Mouse (Mus musculus) large intestine, adult 2 months (tissue): ENCODE measurements at regions not wholly inside any gene's neighbourhood (a gene's known extent, or its start where the extent isn't known, plus 50 kb on each side); places are given as distances from the start of the nearest gene placed in this dataset.

Source experiments
- DNase-seq: peaks from one replicate; pipeline ENCODE4 v3.0.0-alpha.2; 2012; ENCODE audit warnings: low read depth, low spot score
- WGBS: fragments of 180-500 bp; shearing (Covaris S2); methylation state at CpG from one replicate; pipeline ENCODE4 v1.1.7; 2018; 5-methylcytosine and 5-hydroxymethylcytosine counted together

- DNase-seq: no peak
- WGBS: 71% methylated on average over 3 of the region's 3 CpGs
Observed at GRCm38 (mm10) chr7:111420698-111421097, 337.9 kb upstream of the Eif4g2 start.

GRCm38 (mm10) chr7:111417735-111418134, 334.9 kb upstream of the Eif4g2 start:
- no peak for DNase-seq

GRCm38 (mm10) chr7:111416061-111416460, 333.2 kb upstream of the Eif4g2 start:
- DNase-seq: no peak
- 79% methylated on average over 6 of the region's 6 CpGs for WGBS

More at GRCm38 (mm10) chr7:111417735-111418134, 334.9 kb upstream of the Eif4g2 start:
- WGBS: 41% methylated on average over 3 of the region's 3 CpGs

- no peak for DNase-seq
- WGBS: 48% methylated on average over 4 of the region's 4 CpGs
Observed at GRCm38 (mm10) chr7:111413745-111414144, 330.9 kb upstream of the Eif4g2 start.

- no peak for DNase-seq
- 88% methylated on average over 2 of the region's 2 CpGs for WGBS
Observed at GRCm38 (mm10) chr7:111412957-111413356, 330.1 kb upstream of the Eif4g2 start.

GRCm38 (mm10) chr7:111411386-111411960, 328.6 kb upstream of the Eif4g2 start:
- 84% methylated on average over 5 of the region's 5 CpGs for WGBS
- DNase-seq: no peak

- no peak for DNase-seq
- 79% methylated on average over 2 of the region's 2 CpGs for WGBS
Observed at GRCm38 (mm10) chr7:111395972-111396371, 313.1 kb upstream of the Eif4g2 start.

GRCm38 (mm10) chr7:111395111-111395510, 312.3 kb upstream of the Eif4g2 start:
- WGBS: 82% methylated on average over 6 of the region's 6 CpGs

GRCm38 (mm10) chr7:111393846-111394245, 311.0 kb upstream of the Eif4g2 start:
- no peak for DNase-seq

More at GRCm38 (mm10) chr7:111395111-111395510, 312.3 kb upstream of the Eif4g2 start:
- DNase-seq: no peak

- no peak for DNase-seq
Observed at GRCm38 (mm10) chr7:111389690-111390089, 306.9 kb upstream of the Eif4g2 start.

GRCm38 (mm10) chr7:111374534-111374933, 291.7 kb upstream of the Eif4g2 start:
- 87% methylated on average over 7 of the region's 7 CpGs for WGBS
- DNase-seq: no peak

- 87% methylated on average over 10 of the region's 10 CpGs for WGBS
- DNase-seq: no peak
Observed at GRCm38 (mm10) chr7:111373380-111374173, 290.7 kb upstream of the Eif4g2 start.

- no peak for DNase-seq
- WGBS: 50% methylated on average over 2 of the region's 2 CpGs
Observed at GRCm38 (mm10) chr7:111370421-111370887, 287.6 kb upstream of the Eif4g2 start.

- DNase-seq: no peak
- WGBS: 62% methylated on average over 2 of the region's 2 CpGs
Observed at GRCm38 (mm10) chr7:111368296-111369004, 285.6 kb upstream of the Eif4g2 start.

GRCm38 (mm10) chr7:111366951-111367653, 284.3 kb upstream of the Eif4g2 start:
- WGBS: 66% methylated on average over 4 of the region's 4 CpGs
- no peak for DNase-seq

GRCm38 (mm10) chr7:111365384-111365783, 282.6 kb upstream of the Eif4g2 start:
- 69% methylated on average over 5 of the region's 5 CpGs for WGBS
- DNase-seq: no peak

- WGBS: 81% methylated on average over 5 of the region's 5 CpGs
- no peak for DNase-seq
Observed at GRCm38 (mm10) chr7:111363206-111363605, 280.4 kb upstream of the Eif4g2 start.

GRCm38 (mm10) chr7:111362646-111363045, 279.8 kb upstream of the Eif4g2 start:
- no peak for DNase-seq
- WGBS: 75% methylated on average over 4 of the region's 4 CpGs

- WGBS: 61% methylated on average over 2 of the region's 2 CpGs
- DNase-seq: no peak
Observed at GRCm38 (mm10) chr7:111355088-111355656, 272.3 kb upstream of the Eif4g2 start.

GRCm38 (mm10) chr7:111354066-111354465, 271.2 kb upstream of the Eif4g2 start:
- 70% methylated on average over 4 of the region's 4 CpGs for WGBS
- no peak for DNase-seq
